Mouse (Mus musculus) retina, postnatal 7 days (tissue): ENCODE data around the gene Hoxa11.
A peak's percentile ranks its signal among the peaks of the same experiment; 100 is the strongest.

Experiments used
- DNase-seq: peaks from one replicate; pipeline ENCODE4 v3.0.0-alpha.2; 2012; ENCODE audit warnings: low read depth, low spot score

Gene Hoxa11

DNA sequence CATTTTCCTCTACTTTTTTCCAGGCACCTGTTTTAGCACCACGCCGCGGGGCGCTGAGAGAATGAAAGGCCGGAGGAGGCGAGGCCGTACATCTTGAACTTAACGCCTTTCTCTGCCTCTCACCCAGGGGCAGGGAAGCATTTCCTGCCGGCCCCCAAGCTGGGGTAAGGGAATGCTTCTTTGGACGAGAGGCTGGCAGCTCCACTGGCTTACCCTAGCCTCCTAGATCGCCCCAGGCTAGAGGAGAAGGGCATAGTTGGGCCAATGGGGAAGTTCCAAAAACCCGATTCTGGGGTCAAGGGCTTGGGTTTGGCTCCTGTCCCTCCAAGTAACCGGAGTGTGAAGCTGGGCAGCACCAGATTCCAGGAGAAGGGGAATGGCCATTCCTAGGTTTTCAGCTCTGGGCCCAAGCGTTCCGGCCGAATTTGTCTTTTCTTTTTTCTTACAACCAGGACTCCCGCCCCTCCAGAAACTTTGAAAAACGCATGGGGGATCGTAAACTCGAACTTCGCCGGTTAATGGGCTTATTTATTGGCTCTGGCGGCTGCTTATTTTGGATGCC, 12.5 kb downstream of the Hoxa11 start:
- no peak for DNase-seq

DNA sequence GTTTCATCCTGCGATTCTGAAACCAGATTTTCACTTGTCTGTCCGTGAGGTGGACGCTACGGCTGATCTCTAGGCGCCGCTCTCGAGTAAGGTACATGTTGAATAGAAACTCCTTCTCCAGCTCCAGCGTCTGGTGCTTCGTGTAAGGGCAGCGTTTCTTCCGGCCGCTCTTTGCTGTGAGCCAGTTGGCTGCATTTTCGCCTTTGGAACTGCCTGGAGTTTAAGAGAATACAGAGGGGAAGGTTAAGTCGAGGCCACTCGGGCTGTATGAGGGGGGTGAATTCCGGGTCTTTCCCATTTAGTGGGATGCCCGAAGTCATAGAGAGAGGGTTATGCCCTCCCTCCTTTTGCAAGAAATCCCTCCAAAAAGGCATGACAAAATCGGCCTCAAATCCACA, 13.0 kb downstream of the Hoxa11 start:
- DNase-seq: no peak

DNA sequence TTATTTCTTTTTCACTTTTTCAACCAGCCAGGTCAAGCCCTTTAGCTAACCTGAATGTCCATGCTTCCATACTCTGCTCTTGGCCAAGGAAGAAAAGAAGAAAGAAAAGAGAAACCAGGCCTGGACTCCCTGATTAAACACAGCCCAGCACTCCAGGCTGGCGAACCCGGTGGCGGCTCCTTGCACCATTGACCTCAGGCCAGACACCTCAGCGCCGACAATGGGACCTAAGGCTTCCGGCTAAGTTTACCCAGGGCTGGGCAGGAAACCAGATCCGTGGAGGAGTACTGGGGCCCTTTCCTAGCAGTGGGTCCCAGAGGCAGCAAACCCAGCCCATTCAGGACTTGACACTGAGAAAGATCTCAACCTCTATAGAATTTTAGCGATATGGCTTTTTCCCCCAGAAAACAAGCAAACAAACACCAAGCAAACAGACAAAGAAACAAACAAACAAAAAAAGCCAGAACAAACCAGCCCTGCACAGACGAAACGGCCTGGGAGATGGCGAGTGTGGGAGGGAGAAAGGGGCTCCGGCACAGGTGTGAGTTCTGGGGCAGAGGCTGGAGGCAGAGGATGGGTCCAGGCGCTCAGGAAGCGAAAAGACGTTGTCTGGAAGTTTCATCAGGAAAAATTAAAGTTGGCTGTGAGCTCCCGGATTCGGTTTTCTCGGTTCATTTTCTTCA, 13.6 kb downstream of the Hoxa11 start:
- no peak for DNase-seq

DNA sequence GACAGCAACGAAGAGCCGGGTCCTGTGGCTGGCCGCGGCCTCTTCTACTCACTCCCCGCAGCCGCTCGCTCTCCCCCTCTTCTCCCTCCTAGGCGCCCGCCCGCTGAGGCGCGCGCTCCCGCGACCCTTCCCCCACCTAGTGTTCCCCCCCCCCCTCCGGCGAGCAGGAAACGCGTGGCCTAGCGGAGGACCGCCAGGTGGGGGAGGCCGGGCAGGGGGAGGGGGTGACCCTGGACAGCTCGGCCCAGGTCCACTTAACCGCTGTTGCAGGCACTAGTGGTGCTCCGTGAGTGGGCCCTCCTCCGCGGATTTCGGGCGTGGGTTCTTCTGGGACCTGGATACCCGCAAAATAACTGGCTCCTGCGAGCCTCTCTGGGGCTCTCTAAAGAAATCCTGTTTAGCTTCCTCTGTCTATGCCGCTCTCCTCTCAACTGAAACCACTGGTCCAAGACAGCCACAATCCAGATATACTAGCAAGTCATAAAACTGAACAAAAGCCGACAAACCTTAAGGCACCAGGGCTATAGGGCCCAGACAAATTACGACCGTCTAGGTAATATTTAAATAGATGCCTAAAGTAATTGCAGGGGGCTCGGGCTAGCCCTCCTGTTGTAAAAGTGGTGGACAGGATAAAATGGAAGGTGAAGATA, 15.0 kb downstream of the Hoxa11 start, which contains the start of gene Hoxa9:
Hoxa9 (minus strand) TSS at position 574 of the 650 bp plus-strand sequence.
- DNase-seq: no peak

DNA sequence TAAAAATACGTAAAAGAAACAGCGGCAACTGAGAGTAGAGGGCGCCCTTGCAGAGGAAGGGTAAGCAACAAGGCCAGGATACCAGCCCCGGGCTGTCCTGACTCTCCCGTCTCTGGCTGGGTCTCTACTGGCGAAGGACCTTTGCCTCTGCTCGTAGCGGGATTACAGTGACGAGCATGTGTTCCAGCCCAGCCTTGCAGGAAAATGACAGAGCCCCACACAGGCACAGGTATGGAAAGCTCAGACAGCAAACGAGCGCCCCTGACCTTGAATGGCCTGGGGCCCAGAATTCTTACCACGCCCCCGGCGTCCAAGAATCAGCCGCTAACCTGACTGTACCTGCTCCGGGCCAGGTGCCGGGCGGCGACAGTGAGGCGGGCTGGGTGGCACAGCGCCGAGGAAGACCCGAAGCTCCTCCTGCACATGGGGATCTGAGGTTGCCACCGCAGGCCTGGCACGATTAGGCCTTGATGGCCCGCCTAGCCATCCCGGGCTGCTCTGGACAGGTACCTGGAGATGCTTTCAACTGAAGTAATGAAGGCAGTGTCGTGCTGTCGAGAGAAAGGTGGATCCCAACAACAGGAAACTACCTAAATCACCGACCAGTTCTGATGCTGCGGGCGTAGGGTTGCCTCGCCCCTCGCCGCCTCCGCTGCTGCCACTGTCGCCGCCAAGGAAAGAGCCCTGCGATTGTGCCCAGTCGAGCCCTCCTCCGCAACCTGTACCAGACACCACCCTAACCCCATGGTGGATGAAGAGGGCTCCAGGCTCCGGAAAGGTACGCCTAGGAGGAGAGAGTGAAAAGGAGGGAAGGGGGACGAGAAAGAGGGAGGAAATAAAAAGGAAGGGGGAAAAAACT, 15.8 kb downstream of the Hoxa11 start:
- no peak for DNase-seq

DNA sequence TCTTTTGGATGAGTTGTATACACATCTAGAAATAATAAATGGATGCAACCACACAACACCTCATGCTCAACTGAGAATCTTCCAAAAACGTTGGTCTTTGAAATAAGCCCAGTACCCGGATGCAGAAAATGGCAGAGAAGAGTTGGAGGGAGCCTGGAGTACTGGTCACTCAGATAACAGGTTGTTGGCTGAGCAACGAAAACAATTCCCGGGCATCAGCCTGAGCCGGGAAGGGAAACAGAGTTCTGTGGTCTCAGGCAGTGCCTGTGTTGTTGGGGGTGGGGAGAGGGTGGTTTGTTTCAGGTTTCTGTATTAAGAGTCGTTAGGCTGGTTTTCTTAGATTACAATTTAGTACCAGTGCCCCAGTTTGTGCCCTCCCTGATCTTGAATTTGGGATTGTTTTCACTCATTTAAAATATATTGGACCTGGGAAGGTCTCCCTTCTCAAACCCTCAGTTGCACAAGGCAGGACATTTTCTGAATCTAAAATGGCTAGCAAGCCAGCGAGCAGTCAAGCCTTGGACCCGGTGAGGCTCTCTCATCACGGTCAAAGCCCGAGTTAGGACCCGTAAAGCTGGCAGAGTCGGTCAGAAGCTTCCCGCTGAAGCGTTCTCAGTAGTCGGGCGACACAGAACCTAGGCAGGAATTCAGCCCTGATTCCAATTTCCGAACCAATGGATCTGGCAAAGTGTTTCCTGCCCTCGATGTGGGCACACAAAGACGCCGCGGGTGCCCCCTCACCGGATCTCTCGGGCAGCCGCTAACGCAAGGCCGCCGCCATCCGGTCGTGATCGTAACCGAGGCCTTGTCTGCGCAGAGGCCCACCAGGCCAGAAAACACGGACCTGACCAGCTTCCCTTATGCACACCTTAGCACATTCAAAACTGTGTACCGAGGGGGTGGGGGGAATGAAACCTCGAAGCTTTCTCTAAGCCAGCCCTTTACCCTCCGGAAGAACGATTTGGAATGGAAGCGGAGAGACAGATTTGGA, 16.8 kb downstream of the Hoxa11 start:
- no peak for DNase-seq

DNA sequence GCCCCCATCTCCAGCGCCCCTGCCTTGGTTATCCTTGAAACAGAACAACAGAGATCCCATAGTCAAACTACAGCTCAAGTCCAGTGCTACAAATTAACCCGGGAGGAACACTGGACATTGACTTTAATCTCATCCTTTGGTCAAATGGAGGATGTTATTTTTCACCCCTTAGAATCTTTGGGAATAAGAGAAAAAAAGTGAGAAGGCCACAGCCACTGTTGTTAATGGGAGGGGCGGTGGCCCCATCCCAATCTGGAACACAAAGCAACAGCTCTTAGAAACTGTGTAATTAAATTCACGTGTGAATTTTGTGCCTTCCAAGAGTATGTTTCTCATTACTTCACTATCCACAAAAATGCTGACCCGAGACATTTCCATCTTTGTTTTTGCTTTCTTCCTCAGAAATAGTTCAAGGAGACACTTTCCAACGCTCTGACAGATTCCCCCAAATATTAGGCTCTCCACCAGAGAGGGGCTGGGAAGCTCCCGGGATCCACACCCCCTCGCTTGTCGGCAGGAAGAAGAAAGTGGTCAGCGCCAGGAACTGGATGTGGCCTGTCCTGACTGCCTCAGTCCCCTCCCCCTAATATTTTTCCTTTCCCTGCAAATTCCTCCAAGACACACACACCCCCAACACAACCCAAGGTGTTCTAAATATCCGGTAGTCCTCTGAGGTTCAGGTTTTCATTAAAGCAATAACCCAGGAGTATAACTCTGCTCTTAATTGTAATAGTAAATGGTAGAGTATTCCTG, 18.0 kb downstream of the Hoxa11 start:
- no peak for DNase-seq

DNA sequence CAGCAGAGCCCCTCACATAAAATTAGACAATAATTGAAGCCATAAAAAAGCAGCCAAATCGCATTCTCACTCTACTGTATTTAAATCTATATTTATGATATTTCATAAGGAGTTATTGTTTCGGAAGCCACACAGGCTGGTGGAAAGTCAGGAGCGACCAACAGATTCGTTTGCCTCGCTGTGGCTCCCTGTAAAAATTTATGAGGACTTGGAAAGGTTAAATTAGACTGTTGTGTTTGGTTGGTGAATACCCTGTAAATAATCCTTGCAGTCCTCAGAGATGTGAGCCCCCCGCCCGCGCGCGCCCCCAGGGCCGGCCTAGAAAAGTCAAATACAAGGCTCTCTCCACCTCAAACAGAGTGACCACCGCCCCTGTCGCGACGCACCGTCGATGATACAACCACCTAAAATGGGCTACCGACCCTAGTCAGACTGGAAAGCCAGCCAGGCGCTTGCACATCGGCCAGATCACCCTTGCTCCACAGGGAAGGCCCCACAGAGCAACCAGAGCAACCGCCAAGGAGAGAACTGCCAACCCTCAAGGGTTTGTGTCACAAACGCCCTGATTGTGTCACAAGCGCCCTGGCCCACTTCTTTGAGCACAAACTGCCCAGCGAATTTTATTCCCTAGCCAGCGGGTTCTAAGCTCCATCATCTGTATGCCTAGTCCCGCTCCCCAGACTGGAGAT, 18.9 kb downstream of the Hoxa11 start:
- DNase-seq: no peak

DNA sequence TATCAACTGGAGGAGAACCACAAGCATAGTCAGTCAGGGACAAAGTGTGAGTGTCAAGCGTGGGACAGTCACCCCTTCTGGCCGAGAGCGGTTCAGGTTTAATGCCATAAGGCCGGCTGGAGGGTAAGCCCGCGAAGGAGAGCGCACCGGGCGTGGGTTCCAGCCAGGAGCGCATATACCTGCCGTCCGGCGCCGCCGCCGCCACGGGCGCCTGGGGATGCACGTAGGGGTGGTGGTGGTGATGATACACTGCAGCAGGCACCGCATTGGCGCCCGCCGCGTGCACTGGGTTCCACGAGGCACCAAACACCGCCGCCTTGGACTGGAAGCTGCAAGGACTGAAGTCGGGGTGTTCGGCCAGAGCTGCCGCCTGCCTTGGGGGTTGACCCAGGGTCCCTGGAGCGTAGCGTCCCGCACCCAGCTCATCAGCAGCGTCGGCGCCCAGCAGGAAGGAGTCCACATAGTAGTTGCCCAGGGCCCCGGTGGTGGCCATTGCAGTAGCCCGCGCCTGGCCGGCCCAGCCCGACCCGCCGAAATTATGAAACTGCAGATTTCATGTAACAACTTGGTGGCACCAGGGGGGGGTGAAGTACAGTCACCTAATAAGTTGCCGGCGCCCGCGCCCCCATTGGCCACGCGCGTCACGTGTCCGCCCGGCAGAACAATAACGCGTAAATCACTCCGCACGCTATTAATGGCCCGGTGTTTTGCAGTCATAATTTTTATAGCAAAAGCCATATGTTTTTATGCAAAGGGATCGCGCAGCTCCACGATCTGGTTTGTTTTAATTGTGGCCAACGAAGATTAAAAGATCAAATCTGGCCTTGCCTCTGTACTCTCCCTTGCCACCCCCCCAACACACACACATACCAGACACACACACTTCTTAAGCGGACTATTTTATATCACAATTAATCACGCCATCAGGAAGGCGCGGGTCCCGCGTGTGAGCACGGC, 19.7 kb downstream of the Hoxa11 start:
- no peak for DNase-seq

DNA sequence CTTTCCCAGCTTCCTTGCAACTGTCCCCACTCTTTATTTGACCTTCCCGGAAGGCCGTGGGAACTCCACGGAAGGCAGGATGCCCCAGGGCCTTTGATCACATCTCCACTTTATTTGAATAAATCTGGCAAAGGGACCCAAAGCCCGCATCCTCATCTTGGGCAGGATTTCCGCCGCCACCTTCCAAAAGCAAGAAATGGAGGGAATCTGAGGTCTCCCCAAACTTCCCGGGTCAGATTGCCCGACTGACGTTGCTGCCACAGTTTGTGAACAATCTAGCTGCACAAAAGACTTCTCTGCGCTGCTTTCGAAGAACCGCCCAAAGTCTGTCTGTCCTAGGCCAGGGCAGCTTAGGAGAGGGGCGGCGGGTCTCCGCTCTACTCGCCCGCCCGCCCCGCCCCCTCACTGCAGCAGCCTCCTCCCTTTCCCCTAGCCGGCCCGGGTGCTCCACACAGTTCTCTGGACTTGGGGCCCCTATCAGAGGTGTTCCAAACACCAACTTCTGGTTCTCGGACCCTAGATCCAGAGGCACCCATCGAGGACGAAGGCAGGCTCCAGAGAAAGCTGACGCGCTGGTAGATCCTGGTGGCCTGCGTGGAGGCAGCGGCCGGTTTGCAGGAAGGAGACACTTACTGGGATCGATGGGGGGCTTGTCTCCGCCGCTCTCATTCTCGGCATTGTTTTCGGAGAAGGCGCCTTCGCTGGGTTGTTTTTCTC, 20.6 kb downstream of the Hoxa11 start:
- DNase-seq: no peak

DNA sequence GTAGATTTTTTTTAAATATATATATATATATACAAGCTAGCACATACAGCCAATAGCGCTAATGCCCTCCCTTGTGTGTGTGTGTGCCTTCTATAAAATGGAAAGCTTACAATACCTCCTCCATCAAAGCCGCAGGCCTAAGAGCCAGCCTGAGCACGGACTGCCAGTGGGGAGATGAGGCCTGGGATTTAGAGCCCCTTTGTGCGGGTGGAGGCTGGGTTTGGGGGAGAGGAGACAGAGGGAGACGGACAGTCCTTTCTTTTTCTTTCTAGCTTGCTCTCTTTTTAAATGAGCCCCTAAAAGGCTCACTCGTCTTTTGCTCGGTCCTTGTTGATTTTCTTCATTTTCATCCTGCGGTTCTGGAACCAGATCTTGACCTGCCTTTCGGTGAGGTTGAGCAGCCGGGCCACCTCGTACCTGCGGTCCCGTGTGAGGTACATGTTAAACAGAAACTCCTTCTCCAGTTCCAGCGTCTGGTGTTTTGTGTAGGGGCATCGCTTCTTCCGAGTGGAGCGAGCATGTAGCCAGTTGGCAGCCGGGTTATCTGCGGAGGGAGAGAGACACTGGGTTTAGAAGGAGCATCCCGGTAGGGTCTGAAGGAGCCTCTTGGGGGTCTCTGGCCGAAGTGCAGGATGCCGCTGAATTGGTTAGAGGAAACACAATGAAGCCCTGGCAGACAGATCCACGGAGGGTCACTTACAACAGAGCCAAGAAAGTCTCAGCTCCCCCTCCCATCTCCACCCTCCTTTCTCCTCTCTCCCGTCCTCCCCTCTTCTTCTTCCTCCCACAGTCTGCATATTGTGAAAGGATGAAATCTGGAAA, 21.5 kb downstream of the Hoxa11 start:
- no peak for DNase-seq

DNA sequence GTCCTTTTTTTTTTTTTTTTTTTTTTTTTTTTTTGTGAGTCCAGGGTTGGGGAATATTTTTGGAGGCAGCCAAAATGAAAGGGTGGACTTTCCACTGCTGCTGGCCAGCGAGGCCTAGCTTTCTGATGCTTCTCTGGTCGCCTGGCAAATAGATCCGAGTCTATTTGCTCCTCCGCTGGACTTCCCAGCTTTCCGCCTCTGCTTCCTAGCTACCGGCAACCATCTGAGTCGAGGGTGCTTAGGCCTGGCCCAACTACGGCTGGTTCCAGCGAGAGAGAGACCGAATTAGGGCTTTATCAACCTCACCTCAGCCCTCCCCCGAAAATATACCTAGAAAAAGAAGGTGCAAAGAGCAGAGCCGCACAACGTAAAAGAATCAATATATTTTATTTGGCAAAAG, 22.9 kb downstream of the Hoxa11 start:
- no peak for DNase-seq

DNA sequence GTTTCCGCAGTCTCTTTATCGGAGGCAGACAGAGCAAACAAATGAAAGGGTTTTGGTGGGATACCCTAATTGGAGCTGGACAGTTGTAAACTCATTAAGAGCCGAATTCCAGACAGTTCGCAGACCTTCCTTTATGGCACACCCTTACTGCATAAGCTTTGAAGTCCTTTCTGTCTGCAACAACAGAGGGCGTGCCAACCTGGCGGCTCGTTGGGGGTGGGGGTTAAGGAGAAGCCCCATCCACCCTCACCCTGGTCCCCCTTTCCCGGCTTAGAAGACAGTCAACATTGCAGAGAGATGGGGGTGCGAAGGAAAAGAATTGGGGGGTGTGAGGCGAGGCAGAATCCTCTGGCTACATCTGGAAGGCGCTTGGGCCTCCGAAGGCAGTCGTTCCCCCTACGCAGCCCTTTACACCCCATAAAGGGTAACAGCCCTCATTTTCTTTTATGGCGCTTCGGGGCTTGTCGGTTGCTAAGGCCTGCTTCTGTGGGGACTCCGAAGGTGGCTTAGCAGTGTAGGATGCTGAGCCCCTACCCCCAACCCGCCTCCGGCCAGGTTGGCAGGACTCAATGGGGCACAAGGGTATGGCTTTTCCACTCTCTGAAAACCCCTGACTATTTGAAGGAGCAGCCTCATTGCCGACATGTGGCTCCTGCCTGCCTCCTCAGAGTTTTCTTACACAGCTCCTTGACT, 23.5 kb downstream of the Hoxa11 start:
- no peak for DNase-seq

DNA sequence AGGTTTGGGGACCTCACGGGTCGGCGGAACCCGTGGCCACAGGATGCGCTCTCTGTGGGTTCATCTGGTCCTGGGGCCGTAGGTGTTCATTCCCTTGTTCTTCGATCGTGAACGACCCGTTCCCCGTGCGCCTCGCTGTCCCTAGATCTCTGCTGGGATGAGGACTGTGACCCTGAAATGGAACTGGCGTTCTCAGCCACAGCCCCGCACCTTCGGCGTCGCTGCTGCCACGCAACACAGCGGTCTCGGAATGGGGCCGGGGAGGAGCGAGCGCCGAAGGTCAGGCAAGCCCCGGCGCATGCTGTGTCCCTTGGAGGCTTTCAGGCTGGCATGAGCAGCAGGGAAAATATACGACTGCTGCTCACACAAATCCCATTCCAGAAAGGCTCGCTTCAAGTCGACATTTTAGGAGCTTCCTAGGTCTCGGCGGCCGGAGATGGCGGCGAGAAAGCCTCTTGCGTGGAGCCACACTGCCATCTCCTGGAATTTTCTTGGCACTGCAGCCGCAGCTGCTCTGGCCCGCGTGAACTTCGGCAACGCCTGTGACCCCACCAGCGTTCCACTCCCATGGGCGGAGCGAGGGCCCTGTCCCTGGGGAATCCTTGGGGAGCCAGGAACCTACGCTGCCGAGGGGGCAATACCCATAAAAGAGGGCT, 24.1 kb downstream of the Hoxa11 start, which contains the start of gene Hoxa7:
Hoxa7 (minus strand) TSS at position 518 of the 656 bp plus-strand sequence.
- peak; percentile 68 for DNase-seq

DNA sequence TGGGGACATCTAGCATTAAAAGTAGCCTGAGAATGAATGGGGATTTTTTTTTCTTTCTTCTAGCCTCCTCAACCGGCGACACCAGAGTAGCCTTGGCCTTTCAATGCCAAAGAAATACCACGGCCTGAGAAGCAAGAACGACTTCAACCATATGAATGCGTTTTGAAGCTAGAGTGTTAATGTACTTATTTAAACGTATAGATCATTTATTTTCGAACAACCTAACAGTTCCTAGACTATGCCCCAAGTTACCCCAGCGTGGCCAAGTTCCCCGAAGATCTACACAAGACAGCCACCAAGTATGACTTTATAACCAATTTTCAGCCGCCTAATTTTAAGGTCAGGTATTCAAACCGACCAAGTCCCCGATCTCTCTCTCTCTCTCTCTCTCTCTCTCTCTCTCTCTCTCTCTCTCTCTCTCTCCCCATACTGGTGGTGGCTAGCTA, 24.7 kb downstream of the Hoxa11 start:
- no peak for DNase-seq
